Mouse (Mus musculus) liver, postnatal 0 days (tissue): ENCODE results near the gene Klc2.
"Not testable (repeated sequence)": the region's sequence is repeated elsewhere in the genome, so short reads cannot be mapped to it uniquely, and the experiment has no call there.

Experiments
- CTCF ChIP-seq: sonication (generic); IDR thresholded peaks from 2 replicates; pipeline ENCODE4 v1.5.1; 2016; ENCODE audit warnings: antibody characterized with exemption, low read depth
- EP300 ChIP-seq: IDR thresholded peaks from 2 replicates; pipeline ENCODE4 v1.6.1; 2016; ENCODE audit warnings: antibody characterized with exemption, low read depth, mild to moderate bottlenecking

GRCm38 (mm10) chr19:5086533-5086932 is 31.8 kb downstream of the Klc2 start:
- peak; percentile 36; the same call in 1 of the 2 replicates for TF ChIP-seq CTCF
- not testable (repeated sequence) for TF ChIP-seq EP300
